Mouse (Mus musculus) heart, adult 2 months (tissue): ENCODE results near the gene Nr2f6. TPM values are rescaled to one million over a fixed set of nuclear protein-coding genes. Genes with fewer than 3 reads are reported as not detected.

Experiments
- DNase-seq, 2 experiments: peaks; one replicate each; pipeline ENCODE4 v3.0.0; 2021
- H3K27ac ChIP-seq: fragments of 200-600 bp; 2 replicates; pipeline ENCODE4 v1.8.1; 2022
- H3K27me3 ChIP-seq: fragments of 200-500 bp; 2 replicates; pipeline ENCODE4 v1.6.1; 2012; ENCODE audit warnings: mild to moderate bottlenecking, low read length, inconsistent platforms, mixed read lengths; ENCODE audit not compliant: control insufficient read depth, insufficient read depth
- H3K36me3 ChIP-seq: fragments of 200-500 bp; 2 replicates; pipeline ENCODE4 v1.6.1; 2012; ENCODE audit warnings: low read length, inconsistent platforms; ENCODE audit not compliant: control insufficient read depth, insufficient read depth
- H3K4me1 ChIP-seq: fragments of 200-500 bp; 2 replicates; pipeline ENCODE4 v1.6.1; 2011; ENCODE audit warnings: low read length; ENCODE audit not compliant: control insufficient read depth, insufficient read depth
- H3K4me3 ChIP-seq: fragments of 200-600 bp; 2 replicates; pipeline ENCODE4 v1.8.1; 2022
- H3K79me2 ChIP-seq: fragments of 200-500 bp; replicated peaks from 2 replicates; pipeline ENCODE4 v1.6.1; 2012; ENCODE audit warnings: mild to moderate bottlenecking, inconsistent platforms, low read length, moderate library complexity, mixed read lengths; ENCODE audit not compliant: control insufficient read depth, insufficient read depth
- H3K9ac ChIP-seq: fragments of 200-500 bp; 2 replicates; pipeline ENCODE4 v1.6.1; 2012; ENCODE audit warnings: low read depth, mild to moderate bottlenecking, control low read depth, inconsistent platforms, low read length, mixed read lengths
- CTCF ChIP-seq: fragments of 200-600 bp; IDR thresholded peaks from 2 replicates; pipeline ENCODE4 v1.8.1; 2022; ENCODE audit warnings: antibody characterized with exemption, mild to moderate bottlenecking, moderate library complexity
- EP300 ChIP-seq: fragments of 200-500 bp; IDR thresholded peaks from 2 replicates; pipeline ENCODE4 v1.6.1; 2011; ENCODE audit warnings: low read depth, low read length, control low read depth; ENCODE audit not compliant: insufficient read depth
- POLR2A ChIP-seq: fragments of 200-500 bp; IDR thresholded peaks from 2 replicates; pipeline ENCODE4 v1.6.1; 2011; ENCODE audit warnings: mild to moderate bottlenecking, low read depth, low read length, control low read depth; ENCODE audit not compliant: insufficient read depth
- WGBS: fragments of 180-500 bp; shearing (Covaris S2); methylation state at CpG from one replicate; pipeline ENCODE4 v1.1.7; 2018; 5-methylcytosine and 5-hydroxymethylcytosine counted together
- intact Hi-C: fragments of 180-260 bp; cut with DNase I; formaldehyde crosslinking; loops from one replicate; pipeline ENCODE4 v1.15.1; 2025
- polyA plus RNA-seq: library from polyadenylated mRNA; depleted of rRNA; stranded (reverse); fragments of >200 nt; gene quantifications from 2 replicates; pipeline ENCODE4 v1.2.3, GENCODE M21; 2012
- total RNA-seq, 2 experiments: library from RNA; stranded (reverse); gene quantifications; 2 replicates each; pipeline ENCODE4 v1.2.3; 2021

The Nr2f6 gene
- total and polyA plus RNA-seq, 3 experiments: 47.6 to 63.2 (median 56.7) TPM

- H3K27me3 ChIP-seq: no peaks in the 10 kb centered on the region
- no peak for TF ChIP-seq EP300
- TF ChIP-seq CTCF: no peak
- TF ChIP-seq POLR2A: no peak
- 40% methylated on average over 3 of the region's 3 CpGs for WGBS
- peaks cover 4% of the 10 kb centered on the region; the same call in 1 of the 2 replicates for H3K79me2 ChIP-seq
- no peaks in the 10 kb centered on the region for H3K36me3 ChIP-seq
- H3K27ac ChIP-seq: peak overlapping the region; percentile 94
- DNase-seq: no peak
- peaks cover 5% of the 10 kb centered on the region for H3K4me1 ChIP-seq
- peak overlapping the region; percentile 94 for H3K9ac ChIP-seq
- intact Hi-C loops: loop anchor here (5.0 kb wide), 1 partner anchor 83 kb away; the partner anchor contains the start of genes Abhd8 and Mrpl34
- peak overlapping the region; percentile 73 for H3K4me3 ChIP-seq
Observed at GRCm38 (mm10) chr8:71379512-71380075, 2.2 kb downstream of the Nr2f6 start.

- Histone ChIP-seq H3K4me1 (peaks cover 6% of the 10 kb centered on the region), H3K79me2 (peaks cover 4% of the 10 kb centered on the region; the same call in 1 of the 2 replicates), H3K9ac (no peak overlapping the region), H3K36me3 (no peaks in the 10 kb centered on the region), H3K27ac (no peak overlapping the region), H3K4me3 (no peak overlapping the region), H3K27me3 (no peaks in the 10 kb centered on the region)
- intact Hi-C loops: no loop called here
- WGBS: 82% methylated on average over 4 of the region's 4 CpGs
- TF ChIP-seq EP300: no peak
- TF ChIP-seq CTCF: no peak
- TF ChIP-seq POLR2A: no peak
- DNase-seq: no peak
Observed at GRCm38 (mm10) chr8:71379008-71379407, 2.8 kb downstream of the Nr2f6 start.

DNA sequence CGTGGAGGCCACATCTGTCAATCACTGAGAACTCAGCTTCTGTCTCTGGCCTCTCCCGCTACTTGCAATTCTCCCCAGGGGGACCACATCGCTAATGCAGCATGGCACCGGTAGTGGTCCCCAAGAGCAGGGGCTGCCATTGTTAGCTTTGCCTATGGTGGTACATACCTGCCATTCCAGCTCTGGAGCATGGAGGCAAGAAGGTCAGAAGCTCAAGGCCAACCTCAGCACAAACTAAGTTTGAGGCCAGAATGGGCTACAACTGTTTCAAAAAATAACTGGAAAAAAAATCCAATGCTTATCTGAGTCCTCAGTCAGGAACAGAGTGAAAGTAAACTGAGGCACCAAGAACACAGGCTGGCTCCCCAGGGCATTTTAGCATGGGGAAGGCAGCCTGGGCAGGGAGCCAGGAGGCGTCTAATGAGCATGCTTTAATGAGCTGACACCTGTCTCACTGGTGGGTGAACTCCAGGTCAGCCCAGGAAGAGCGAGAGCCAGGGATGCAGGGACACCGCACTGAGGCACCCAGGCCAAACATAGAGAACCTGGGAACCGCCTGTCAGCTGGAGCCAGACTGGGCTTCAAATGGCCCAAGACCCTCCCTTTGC lies 5.2 kb downstream of the Nr2f6 start:
- intact Hi-C loops: no loop called here
- Histone ChIP-seq H3K36me3 (no peaks in the 10 kb centered on the region), H3K4me3 (no peak overlapping the region), H3K27me3 (no peaks in the 10 kb centered on the region), H3K79me2 (peaks cover 4% of the 10 kb centered on the region; the same call in 1 of the 2 replicates), H3K4me1 (peaks cover 2% of the 10 kb centered on the region), H3K27ac (no peak overlapping the region), H3K9ac (no peak overlapping the region)
- WGBS: 72% methylated on average over 8 of the region's 8 CpGs
- TF ChIP-seq POLR2A (no peak), CTCF (no peak), EP300 (no peak)
- no peak for DNase-seq

GRCm38 (mm10) chr8:71375581-71376422 lies 6.0 kb downstream of the Nr2f6 start:
- Histone ChIP-seq H3K79me2 (peaks cover 1% of the 10 kb centered on the region; the same call in 1 of the 2 replicates), H3K27ac (no peak overlapping the region), H3K9ac (no peak overlapping the region), H3K4me3 (no peak overlapping the region), H3K27me3 (no peaks in the 10 kb centered on the region), H3K4me1 (peaks cover 2% of the 10 kb centered on the region), H3K36me3 (no peaks in the 10 kb centered on the region)
- peak; percentile 54 to 72 for DNase-seq
- TF ChIP-seq POLR2A: no peak
- no peak for TF ChIP-seq EP300
- TF ChIP-seq CTCF: peak; percentile 33
- WGBS: 48% methylated on average over 74 of the region's 74 CpGs
- intact Hi-C loops: no loop called here

- no peak for DNase-seq
- 74% methylated on average over 17 of the region's 17 CpGs for WGBS
Observed at GRCm38 (mm10) chr8:71374616-71375206, 7.0 kb downstream of the Nr2f6 start.

More at GRCm38 (mm10) chr8:71374616-71375206, 7.0 kb downstream of the Nr2f6 start:
- peaks cover 3% of the 10 kb centered on the region for H3K4me1 ChIP-seq
- intact Hi-C loops: no loop called here
- H3K4me3 ChIP-seq: no peak overlapping the region
- H3K36me3 ChIP-seq: no peaks in the 10 kb centered on the region
- no peak overlapping the region for H3K27ac ChIP-seq
- no peaks in the 10 kb centered on the region for H3K27me3 ChIP-seq
- TF ChIP-seq POLR2A: 0 out of 2 replicates have a peak, but pooled peaks have one; percentile 1
- TF ChIP-seq EP300: no peak
- no peak for TF ChIP-seq CTCF
- H3K79me2 ChIP-seq: no peaks in the 10 kb centered on the region
- H3K9ac ChIP-seq: no peak overlapping the region
